Mouse (Mus musculus): ENCODE results near the gene Gm7247. TPM values are rescaled to one million over a fixed set of nuclear protein-coding genes. Genes with fewer than 3 reads are reported as not detected.
"Not testable (repeated sequence)": the region's sequence is repeated elsewhere in the genome, so short reads cannot be mapped to it uniquely, and the experiment has no call there.

Gene Gm7247
- polyA plus RNA-seq, 1 experiment from 2014 or later, result not detected

DNA sequence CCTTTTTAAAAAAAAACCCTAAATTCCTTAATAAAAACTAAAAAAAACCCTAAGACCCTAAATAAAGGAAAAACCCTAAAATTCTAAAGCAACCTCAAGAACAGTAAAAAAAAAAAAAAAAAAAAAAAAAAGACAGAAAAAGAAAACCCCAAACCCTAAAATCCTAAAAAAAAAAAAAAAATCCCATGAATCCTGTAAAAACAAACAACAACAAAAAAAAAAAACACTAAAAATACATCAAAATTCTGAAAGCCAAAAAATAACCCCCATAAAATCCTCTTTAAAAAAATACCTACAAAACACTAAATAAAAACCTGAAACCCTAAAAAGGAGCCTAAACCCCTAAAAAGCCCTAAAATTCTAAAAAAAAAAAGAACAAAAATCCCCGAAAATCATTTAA lies 135.4 kb downstream of the Gm7247 start:
- DNase-seq (ENCODE audit: low read depth, low spot score) (no peak), ATAC-seq (no peak)
- TF ChIP-seq CTCF (IDR thresholded peaks at IDR 0.05), result no peak
- CTCF ChIA-PET, result no interaction called here
- in situ Hi-C loops (cut with MboI; ENCODE audit: low pct_unique_long_range_greater_than_20kb), result no loop called here
- POLR2A ChIA-PET, result no interaction called here
- H3K27me3 ChIP-seq, result no peaks in the 10 kb centered on the region

DNA sequence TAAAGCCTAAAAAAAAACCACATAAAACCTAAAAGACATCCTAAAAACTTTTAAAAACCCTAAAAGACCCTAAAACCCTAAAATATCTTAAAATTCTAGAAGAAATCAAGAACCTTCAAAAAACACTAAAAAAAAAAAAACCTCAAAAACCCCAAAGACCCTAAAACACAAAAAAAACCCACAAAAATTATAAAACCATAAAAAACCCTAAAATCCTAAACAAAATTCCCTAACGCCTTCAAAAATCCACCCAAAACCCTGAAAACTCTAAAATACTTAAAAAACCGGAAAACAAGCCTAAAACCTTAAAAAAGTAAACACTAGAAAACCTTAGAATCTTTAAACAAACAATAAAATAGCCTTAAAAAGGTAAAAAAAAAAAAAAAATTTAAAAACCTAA lies 136.4 kb downstream of the Gm7247 start:
- no peak for TF ChIP-seq CTCF (IDR thresholded peaks at IDR 0.05)
- ATAC-seq (no peak), DNase-seq (ENCODE audit: low read depth, low spot score) (no peak)
- H3K27me3 ChIP-seq, result no peaks in the 10 kb centered on the region
- ChIA-PET POLR2A (no interaction called here), CTCF (no interaction called here)
- in situ Hi-C loops (cut with MboI; ENCODE audit: low pct_unique_long_range_greater_than_20kb), result no loop called here

DNA sequence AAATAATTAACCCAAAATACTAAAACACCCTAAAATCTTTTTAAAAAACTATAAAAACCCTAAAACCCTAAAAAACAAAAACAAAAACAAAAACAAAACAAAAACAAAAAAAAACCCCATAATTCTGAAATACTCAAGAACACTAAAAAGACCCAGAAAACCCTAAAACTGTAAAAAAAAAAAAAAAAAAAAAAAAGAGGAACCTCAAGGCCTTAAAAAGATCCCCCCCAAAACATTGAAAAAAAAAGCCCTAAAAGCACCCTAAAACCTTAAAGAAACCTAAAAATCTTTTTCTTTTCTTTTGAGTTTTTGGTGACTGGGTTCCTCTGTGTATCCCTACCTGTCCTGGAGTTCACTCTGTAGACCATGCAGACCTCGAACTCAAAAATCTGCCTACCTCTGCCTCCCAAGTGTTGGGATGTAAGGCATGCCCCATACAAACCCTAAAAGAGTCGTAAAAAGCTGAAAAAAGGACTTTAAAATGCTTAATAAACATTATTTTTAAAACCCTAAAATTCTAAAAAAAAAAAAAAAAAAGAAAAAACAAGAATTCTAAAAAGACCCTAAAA lies 138.2 kb downstream of the Gm7247 start:
- DNase-seq (ENCODE audit: low read depth, low spot score), result no peak
- in situ Hi-C loops (cut with MboI; ENCODE audit: low pct_unique_long_range_greater_than_20kb), result no loop called here
- ATAC-seq, result no peak
- POLR2A ChIA-PET, result no interaction called here
- no peak for TF ChIP-seq CTCF (IDR thresholded peaks at IDR 0.05)
- CTCF ChIA-PET, result no interaction called here
- H3K27me3 ChIP-seq, result no peaks in the 10 kb centered on the region

DNA sequence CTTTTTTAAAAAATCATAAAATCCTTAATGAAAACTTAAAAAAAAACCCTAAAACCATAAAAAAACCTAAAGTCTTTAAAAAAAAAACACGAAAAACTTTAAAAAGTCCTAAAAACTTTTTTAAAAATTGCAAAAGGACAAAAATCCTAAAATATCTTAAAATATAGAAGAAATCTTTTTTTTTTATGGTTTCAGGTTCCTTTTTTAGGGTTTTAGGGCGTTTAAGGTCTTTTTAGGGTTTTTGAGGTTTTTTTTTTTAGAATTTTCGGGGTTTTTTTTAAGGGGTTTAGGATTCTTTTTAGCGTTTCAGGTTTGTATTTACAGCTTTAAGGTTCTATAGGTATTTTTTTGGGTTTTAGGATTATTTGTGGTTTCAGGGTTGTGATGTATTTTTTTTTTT lies 138.9 kb downstream of the Gm7247 start:
- TF ChIP-seq CTCF (IDR thresholded peaks at IDR 0.05), result no peak
- ATAC-seq (no peak), DNase-seq (ENCODE audit: low read depth, low spot score) (no peak)
- no peaks in the 10 kb centered on the region for H3K27me3 ChIP-seq
- POLR2A ChIA-PET, result no interaction called here
- in situ Hi-C loops (cut with MboI; ENCODE audit: low pct_unique_long_range_greater_than_20kb), result no loop called here
- CTCF ChIA-PET, result no interaction called here

DNA sequence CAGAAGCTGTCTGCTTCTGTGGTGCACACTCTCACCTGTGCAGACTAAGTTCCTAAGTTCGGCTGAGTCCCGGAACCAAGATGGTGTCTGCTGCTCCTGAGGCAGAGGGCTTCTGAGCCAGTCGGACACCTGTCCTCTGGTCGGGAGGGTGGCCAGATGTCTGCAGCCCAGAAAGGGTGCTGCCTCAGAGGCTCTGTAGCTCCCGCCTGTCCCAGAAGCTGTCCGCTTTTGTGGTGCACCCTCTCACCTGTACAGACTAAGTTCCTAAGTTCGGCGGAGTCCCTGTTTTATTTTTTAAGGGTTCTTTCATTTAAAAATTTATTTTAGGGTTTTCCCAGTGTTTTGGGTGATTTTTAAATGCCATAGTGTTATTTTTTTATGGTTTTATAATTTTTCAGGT lies 145.9 kb downstream of the Gm7247 start:
- no peak for TF ChIP-seq CTCF (IDR thresholded peaks at IDR 0.05)
- no peaks in the 10 kb centered on the region for H3K27me3 ChIP-seq
- ChIA-PET CTCF (no interaction called here), POLR2A (no interaction called here)
- in situ Hi-C loops (cut with MboI; ENCODE audit: low pct_unique_long_range_greater_than_20kb), result no loop called here
- ATAC-seq, result no peak
- DNase-seq (ENCODE audit: low read depth, low spot score), result no peak

DNA sequence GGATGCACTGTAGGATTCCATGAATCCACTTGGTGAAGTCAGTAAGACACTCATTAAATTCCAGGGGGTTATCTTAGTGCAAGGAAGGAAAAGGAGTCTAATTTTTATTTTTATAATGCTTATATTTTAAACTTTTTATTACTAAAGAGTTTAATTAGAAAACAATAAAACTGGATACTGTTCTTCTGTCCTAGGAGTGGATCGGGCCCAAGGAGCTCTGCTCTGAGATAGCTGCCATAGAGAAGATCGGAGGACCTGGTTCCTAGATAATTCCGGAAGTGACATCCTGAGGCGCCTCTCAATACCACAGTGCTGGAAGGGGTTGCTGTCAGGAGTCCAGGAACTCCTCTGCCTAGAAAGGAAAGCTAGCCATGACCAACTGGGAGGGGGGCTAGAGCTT lies 190.9 kb downstream of the Gm7247 start, which contains the start of gene Gm5622:
Gene Gm5622 (plus strand): TSS at position 301 of the 400 bp plus-strand sequence.
- no peak for ATAC-seq
- in situ Hi-C loops (cut with MboI; ENCODE audit: low pct_unique_long_range_greater_than_20kb), result no loop called here
- CTCF ChIA-PET, result no interaction called here
- no peak for TF ChIP-seq CTCF (IDR thresholded peaks at IDR 0.05)
- DNase-seq (ENCODE audit: low read depth, low spot score), result no peak
- no peaks in the 10 kb centered on the region for H3K27me3 ChIP-seq
- POLR2A ChIA-PET, result no interaction called here

DNA sequence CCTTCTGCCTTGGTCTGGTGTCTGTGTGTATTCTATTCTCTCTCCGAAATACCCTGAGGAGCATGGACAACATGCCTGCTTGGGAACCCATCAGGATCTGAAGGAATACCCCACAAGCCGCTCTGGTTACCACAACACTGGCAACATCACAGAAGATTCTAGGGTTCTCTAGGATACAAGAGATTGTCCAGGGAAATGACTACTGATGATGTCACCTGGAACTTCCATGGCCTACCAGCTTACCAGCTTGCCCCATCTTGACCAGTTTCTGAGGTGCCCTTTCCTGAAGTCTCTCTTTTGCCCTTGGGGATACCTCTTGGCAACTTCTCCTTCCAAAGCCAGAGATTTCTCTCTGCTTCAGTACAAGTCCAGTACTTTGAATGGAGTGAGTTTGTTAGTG lies 212.4 kb downstream of the Gm7247 start, which contains the start of gene Gm17175:
Gene Gm17175 (minus strand): TSS at position 101 of the 400 bp plus-strand sequence.
- in situ Hi-C loops (cut with MboI; ENCODE audit: low pct_unique_long_range_greater_than_20kb); DNase-seq (ENCODE audit: low read depth, low spot score); ATAC-seq; H3K27me3 ChIP-seq; CTCF ChIA-PET; POLR2A ChIA-PET: not testable (repeated sequence)

DNA sequence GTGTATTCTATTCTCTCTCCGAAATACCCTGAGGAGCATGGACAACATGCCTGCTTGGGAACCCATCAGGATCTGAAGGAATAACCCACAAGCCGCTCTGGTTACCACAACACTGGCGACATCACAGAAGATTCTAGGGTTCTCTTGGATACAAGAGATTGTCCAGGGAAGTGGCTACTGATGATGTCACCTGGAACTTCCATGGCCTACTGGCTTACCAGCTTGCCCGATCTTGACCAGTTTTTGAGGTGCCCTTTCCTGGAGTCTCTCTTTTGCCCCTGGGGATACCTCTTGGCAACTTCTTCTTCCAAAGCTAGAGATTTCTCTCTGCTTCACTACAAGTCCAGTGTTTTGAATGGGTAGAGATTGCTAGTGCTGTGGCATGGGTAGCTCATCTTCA lies 230.5 kb downstream of the Gm7247 start, which contains the start of gene Gm17174:
Gene Gm17174 (minus strand): TSS at position 101 of the 400 bp plus-strand sequence.
- POLR2A ChIA-PET; CTCF ChIA-PET; DNase-seq (ENCODE audit: low read depth, low spot score); H3K27me3 ChIP-seq; ATAC-seq: not testable (repeated sequence)
- in situ Hi-C loops (cut with MboI; ENCODE audit: low pct_unique_long_range_greater_than_20kb), result loop anchor here (25.0 kb wide), 1 partner anchor 95 kb away; the partner anchor contains the start of gene Gm17079

DNA sequence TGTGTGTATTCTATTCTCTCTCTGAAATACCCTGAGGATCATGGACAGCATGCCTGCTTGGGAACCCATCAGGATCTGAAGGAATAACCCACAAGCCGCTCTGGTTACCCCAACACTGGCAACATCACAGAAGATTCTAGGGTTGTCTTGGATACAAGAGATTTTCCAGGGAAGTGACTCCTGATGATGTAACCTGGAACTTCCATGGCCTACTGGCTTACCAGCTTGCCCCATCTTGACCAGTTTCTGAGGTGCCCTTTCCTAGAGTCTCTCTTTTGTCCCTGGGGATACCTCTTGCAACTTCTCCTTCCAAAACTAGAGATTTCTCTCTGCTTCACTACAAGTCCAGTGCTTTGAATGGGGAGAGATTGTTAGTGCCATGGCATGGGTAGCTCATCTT lies 249.7 kb downstream of the Gm7247 start, which contains the start of gene Gm17078:
Gene Gm17078 (minus strand): TSS at position 101 of the 400 bp plus-strand sequence.
- ChIA-PET CTCF (no interaction called here), POLR2A (no interaction called here)
- no peaks in the 10 kb centered on the region for H3K27me3 ChIP-seq
- no peak for DNase-seq (ENCODE audit: low read depth, low spot score)
- ATAC-seq, result no peak
- in situ Hi-C loops (cut with MboI; ENCODE audit: low pct_unique_long_range_greater_than_20kb), result no loop called here
- no peak for TF ChIP-seq CTCF (IDR thresholded peaks at IDR 0.05)

Other genes with a start within 250 kb of the Gm7247 start
- not detected for gene Eddm3b, start 247.3 kb upstream of the Gm7247 start, polyA plus RNA-seq (2021)
- gene Rnase6, start 237.8 kb upstream of the Gm7247 start, polyA plus RNA-seq (2021), result not detected
- not detected for gene Rnase1, start 215.0 kb upstream of the Gm7247 start, polyA plus RNA-seq (2021)
- not detected for gene Rnase2b, start 199.5 kb upstream of the Gm7247 start, polyA plus RNA-seq (2021)
- gene Ang2, start 162.6 kb upstream of the Gm7247 start, polyA plus RNA-seq (2021), result not detected
- not detected for gene Ear14, start 158.4 kb upstream of the Gm7247 start, polyA plus RNA-seq (2021)
- gene Rnase2a, start 105.6 kb upstream of the Gm7247 start, polyA plus RNA-seq (2021), result not detected
- not detected for gene Vmn2r88, start 49.1 kb downstream of the Gm7247 start, polyA plus RNA-seq (2021)
- gene Vmn2r89, start 90.1 kb downstream of the Gm7247 start, polyA plus RNA-seq (2021), result not detected
- not detected for gene Gm5622, start 191.0 kb downstream of the Gm7247 start, polyA plus RNA-seq (2021)
- gene Gm17175, start 212.3 kb downstream of the Gm7247 start, polyA plus RNA-seq (2021), result not detected
- not detected for gene Gm17174, start 230.4 kb downstream of the Gm7247 start, polyA plus RNA-seq (2021)
- not detected for gene Gm17078, start 249.6 kb downstream of the Gm7247 start, polyA plus RNA-seq (2021)

Data from Patski (cell line).